Mouse (Mus musculus) urinary bladder, postnatal 25 days (tissue): ENCODE measurements at regions not wholly inside any gene's neighbourhood (a gene's known extent, or its start where the extent isn't known, plus 50 kb on each side); places are given as distances from the start of the nearest gene placed in this dataset.

ENCODE experiments used
- DNase-seq: peaks from one replicate; pipeline ENCODE4 v3.0.0; 2022; ENCODE audit warnings: low spot score

GRCm38 (mm10) chr17:14497086-14497485 lies 196.9 kb downstream of the Thbs2 start:
- DNase-seq: no peak

DNA sequence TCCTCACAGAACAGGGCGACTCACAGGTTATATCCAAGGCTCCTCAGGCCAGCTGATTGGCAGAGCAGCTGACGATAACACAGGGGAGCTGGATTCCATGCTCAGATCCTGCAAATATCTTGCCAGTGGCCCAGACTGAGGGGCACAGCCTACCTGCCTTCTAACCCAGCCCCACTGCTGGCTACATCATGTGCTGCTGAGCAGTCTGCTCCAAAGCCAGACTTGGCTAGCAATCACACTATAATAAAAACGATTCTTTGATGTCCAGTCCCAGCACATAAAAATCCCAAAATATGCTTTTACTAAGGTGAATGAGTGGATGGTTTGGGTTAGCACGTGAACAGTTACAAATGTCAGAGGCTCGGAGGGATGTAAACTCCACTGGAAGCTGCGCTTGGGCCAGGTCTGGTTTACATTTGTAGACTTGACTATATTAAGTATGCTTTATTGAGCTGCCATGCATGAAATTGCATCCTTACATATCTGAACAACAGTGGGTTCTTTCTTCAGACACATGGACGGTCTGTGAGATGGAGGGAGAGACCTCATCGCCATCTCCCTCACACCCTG lies 200.2 kb downstream of the Thbs2 start:
- no peak for DNase-seq

DNA sequence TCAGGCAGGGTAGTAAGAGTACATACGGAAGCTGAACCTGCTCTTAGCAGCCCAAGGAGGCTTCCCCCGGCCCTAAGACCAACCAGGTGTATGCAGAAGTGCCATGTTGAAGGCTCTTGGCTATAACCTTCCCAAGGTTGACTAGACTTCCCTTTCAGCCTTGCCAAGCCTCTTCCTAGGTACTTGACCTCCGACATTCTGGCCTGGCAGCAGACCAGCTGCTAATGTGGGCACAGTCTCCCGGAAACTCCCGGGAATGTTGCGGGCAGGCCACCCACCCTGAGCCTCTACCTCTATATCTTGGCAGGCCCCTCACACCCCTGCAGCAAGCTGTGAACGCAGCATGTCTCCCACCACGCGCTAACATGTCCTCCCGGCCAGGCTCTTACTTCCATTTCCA lies 201.1 kb downstream of the Thbs2 start:
- DNase-seq: no peak

- no peak for DNase-seq
Observed at GRCm38 (mm10) chr17:14481746-14482145, 202.4 kb downstream of the Smoc2 start.

GRCm38 (mm10) chr17:14478938-14479505 lies 199.7 kb downstream of the Smoc2 start:
- DNase-seq: no peak

DNA sequence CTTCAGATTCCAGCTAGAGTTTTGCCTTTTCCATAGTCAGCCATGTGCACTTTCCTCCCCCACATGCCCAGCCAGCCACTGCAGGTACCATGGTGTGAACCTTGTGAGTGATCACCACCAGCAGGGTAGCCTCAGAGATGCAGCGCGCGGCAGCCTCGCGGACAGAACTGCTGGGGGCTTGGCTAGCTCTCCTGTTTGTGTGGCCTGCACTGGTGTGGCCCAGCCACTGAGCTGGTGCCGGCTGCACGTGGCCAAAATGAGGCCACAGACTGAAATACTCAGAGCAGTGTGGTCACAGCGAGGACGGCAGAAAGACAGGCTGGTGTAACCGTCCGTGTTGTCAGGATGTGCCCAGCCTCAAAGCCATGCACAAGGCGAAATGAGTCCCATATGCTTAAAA lies 197.4 kb downstream of the Smoc2 start:
- DNase-seq: no peak

- no peak for DNase-seq
Observed at GRCm38 (mm10) chr17:14475778-14476647, 196.7 kb downstream of the Smoc2 start.

DNA sequence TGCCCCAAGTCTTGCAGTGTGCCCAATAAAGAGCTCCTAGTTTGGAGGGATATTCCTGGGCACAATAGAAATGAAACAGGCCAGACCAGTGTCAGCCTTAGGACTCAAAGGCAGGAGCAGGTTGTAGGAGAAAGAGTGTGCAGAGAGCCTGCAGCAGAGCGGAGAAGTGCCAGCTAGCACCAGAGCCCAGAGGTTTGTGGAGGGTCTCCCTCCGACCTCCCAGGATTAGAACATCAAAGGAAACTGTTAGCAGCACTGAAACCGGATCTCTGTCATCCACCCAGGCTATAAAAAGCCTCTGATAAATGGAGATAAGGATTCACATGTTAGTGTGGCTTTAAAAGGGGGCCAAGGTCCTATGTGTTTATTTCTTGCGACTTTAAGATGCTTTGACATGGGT lies 196.0 kb downstream of the Smoc2 start:
- DNase-seq: no peak

- DNase-seq: no peak
Observed at GRCm38 (mm10) chr17:14468754-14469488, 189.6 kb downstream of the Smoc2 start.

- DNase-seq: no peak
Observed at GRCm38 (mm10) chr17:14455251-14455743, 176.0 kb downstream of the Smoc2 start.
